Mouse (Mus musculus) left cerebral cortex, adult 11 months (tissue): ENCODE data around the gene Ffar2.

Source experiments
- DNase-seq: peaks from one replicate; pipeline ENCODE4 v3.0.0; 2022; ENCODE audit warnings: low spot score

Ffar2 gene

GRCm38 (mm10) chr7:30769236-30769635, 54.3 kb downstream of the Ffar2 start:
- DNase-seq = no peak
